Mouse (Mus musculus): ENCODE measurements around the gene Siah2.

The Siah2 gene

DNA sequence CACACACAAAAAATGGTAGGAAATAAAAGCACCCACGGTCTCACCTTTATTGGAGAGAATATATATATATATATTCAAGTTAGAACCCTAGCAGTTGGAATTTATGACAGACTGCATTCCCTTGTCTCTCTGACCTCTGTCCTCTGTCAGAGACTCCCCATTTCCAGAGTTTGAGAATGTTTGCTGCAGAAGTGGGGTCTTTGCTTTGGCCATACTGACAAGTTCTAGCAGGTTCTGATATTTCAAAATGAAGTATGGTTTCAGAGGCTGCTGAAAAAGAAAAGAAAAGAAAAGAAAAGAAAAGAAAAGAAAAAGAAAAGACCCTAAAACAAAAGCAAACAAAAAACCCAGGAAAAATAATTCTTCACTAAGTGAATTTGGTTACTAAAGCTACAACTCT, 2.8 kb upstream of the Siah2 start:
- no peak for DNase-seq (ENCODE audit: low spot score in 2 of 2)

DNA sequence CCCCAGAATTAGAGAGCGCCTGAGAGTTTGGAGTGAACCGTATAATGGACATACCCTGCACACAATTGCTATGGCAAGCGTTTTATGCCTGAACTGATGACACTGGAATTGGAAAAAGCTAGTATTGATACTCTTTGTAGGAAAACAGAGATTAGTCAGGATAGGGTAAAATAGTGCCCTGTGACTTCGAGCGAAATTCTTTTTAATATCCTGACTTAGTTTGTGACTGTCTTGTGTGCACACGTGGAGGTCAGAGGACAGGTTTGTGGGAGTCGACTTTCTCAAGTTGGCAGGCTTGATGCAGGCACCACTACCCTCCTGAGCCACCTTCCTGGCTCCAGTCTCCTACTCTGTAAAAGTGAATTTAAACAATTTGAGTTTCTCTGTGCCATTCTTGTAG, 1.1 kb upstream of the Siah2 start:
- no peak for DNase-seq (ENCODE audit: low spot score in 2 of 2)

DNA sequence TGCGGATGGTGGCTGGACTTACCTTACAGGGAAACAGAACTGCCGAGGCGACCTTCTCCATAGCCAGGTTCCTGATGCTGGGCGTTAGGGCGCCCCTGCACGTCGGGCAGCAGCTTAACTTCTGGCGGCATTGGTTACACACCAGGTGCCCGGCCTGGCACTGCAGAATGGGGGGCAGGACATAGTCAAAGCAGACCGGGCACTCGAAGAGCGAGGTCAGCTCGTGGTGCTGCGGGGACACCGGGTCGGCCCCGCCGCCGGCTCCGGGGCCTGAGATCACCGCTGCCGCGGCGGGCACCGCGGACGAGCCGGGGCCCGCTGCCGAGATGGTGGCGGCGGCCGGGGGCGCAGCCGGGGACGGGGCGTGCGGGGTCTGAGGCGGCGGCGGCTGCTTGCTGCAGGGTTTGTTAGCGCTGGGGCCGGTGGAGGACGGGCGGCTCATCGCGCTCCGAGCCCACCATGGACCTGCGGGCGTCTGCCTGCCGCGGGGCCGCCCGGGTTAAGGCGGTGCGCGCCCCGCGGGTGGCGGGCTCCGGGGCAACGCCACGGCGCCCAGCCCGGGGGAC, 743 bp downstream of the Siah2 start:
- peak in 1 of 2 experiments; percentile 54 for DNase-seq (ENCODE audit: low spot score in 2 of 2)

DNA sequence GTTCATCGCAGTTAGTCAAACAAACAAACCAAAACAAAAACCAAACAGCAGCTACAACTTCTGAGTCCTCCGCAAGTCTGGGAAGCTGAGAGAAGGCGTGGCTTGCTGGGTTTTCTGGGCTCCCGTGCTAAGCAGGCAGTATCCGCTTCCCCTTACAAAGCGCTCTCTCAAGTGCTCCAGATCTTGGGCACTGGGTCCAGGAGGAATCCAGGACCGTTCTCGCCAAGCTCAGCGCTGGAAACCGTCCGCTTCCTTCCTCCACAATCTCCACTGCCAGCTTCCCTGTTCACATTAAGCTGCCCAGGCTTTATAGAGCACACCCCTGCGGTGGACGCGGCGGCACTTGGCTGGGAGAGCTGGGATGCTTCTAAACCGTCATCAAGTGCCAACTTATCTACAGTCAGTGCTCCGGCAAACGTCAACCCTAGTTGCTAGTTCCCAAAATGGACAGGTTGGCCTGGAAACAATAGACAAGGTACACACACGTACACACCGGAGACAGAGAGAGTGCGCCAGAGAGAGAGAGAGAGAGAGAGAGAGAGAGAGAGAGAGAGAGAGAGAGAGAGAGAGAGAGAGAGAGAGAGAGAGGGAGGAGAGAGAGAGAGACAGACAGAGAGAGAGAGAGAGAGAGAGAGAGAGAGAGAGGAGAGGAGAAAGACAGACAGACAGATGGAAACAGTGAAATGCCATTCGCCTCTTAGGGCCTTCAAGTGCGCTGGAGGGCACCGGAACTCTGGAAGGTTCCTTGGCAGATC, 1.4 kb downstream of the Siah2 start:
- peak in 1 of 2 experiments; percentile 56 for DNase-seq (ENCODE audit: low spot score in 2 of 2)

DNA sequence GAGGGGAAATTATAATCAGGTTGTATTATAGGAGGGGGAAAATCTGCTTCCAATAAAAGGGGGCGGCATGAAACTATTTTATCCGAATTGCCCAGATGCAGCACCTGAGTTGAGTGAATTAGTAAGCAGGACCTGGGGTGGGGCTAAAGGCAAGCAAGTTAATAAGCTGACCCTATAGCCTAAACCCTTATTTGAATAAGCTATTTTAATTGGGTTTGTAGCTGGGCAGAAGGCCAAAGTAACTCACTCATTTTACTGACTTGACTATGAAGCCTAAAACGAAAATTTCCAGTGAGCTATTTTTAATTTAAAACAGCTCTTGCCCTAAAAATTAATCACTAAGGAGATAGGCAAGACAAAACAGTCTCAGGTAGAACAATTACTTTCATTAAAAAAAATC, 2.5 kb downstream of the Siah2 start:
- DNase-seq (ENCODE audit: low spot score in 2 of 2): no peak

DNA sequence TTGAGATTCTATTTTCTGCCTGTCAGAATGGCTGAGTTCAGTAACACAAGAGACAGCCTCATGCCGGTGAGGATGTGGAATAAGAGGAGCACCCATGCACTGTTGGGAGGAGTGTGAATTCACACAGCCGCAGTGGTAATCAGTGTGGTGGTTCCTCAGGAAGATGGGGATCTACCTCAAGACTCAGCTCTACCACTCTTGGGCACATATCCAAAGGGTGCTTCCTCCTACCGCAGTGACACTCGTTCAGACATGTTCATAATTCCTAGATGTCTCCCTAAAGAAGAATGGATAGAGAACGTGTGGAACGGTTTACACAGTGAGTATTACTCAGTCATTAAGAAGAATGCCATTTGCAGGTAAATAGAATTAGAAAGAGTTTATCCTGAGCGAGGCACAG, 3.1 kb downstream of the Siah2 start:
- no peak for DNase-seq (ENCODE audit: low spot score in 2 of 2)

DNA sequence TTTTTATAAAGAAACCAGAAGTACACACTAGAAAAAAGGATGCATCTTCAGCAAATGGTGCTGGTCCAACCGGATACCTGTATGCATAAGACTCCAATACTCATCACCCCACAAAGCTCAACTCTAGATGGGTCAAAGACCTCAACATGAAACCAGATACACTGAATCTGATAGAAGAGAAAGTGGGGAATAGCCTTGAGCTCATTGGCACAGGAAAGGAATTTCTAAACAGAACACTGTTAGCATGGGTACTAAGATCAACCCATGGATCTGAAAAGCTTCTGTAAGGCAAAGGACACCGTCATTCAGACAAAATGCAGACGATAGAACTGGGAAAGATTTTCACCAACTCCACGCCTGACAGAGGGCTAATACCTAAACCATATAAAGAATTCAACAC, 3.6 kb downstream of the Siah2 start:
- DNase-seq (ENCODE audit: low spot score in 2 of 2): no peak

DNA sequence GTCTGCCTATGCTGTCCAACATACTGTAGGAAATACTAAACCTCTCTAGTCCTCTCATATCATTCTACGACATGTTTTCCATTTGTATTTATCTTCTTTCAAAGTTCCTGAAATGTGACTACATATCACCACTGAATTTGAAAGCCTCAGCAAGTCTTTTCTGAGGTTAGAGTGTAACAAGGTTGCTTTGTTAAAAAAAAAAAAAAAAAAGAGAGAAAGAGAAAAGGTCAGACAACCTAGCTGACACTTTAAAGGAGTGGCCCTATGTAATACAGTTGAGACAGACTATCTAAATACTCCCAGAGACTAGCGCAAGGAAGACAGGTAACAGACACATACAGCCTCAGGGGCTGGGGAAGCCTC, 5.3 kb downstream of the Siah2 start:
- no peak for DNase-seq (ENCODE audit: low spot score in 2 of 2)

DNA sequence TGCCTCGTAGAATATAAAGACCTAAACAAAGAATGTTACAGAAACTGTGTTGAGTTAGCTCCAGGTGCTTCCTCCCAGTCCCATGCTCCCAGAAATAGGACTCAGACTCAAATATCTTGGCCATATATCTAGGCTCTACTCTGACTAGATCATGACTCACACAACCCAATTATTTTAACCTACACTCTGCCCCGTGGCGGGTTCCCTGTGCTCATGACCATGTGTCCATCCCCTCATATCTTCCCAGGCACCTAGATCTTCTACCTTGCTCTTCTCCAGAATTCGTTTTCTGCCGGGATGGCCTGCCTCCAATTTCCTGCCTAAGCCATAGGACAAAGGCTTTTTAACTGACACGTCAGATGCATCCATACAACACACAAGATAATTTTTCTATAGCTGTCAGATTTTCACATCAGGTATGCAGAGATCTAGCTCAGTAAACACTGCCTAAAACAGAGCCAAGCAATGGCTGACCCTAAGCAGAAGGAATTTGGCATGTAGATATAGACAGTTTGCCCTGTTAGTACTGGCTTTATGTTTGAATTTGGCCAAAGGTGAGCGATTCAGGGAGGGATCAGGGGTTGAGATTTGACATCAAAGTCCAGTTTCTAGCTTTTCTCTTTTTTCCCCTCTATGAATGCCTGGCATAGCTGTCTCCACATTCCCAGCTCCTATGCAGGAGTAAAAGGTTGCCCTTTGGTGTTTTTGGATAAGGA, 5.8 kb downstream of the Siah2 start:
- no peak for DNase-seq (ENCODE audit: low spot score in 2 of 2)

DNA sequence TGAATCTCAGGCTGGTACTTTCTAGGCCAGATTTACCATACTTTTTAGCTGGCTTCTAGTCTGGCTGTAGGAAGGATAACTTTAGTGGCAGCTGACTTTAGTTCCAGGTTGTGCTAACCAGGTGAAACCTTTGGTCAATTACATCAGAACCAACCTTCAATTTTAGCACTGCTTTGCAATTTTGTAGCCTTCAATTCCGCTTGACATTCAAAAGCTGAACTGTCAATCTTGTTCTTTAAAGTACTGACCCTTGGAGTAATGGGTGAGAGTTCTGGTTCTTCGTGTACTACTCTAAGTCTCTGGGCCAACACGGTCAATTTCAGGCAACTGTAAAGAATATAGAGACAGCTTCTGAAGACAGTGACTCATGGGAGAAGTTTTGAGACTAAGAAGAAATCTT, 6.8 kb downstream of the Siah2 start:
- no peak for DNase-seq (ENCODE audit: low spot score in 2 of 2)

DNA sequence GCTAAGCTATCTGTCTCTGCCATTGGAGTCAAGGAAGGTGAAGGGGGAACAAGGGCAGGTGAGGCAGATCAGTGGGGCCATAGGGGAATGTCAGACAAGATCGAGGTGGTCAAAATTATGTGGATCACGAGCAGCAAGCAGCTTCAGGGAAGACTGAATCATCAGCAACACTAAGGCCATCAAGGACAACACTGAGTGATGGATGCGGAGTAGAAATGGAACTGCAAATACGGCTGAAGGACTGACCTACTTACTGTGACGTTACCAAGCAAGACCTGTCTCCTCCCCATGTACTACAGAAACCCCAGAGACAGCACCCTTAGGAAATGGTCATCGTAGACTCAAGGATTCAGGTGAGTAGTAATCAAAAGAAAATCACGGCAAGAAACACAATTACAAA, 8.9 kb downstream of the Siah2 start:
- DNase-seq (ENCODE audit: low spot score in 2 of 2): no peak

DNA sequence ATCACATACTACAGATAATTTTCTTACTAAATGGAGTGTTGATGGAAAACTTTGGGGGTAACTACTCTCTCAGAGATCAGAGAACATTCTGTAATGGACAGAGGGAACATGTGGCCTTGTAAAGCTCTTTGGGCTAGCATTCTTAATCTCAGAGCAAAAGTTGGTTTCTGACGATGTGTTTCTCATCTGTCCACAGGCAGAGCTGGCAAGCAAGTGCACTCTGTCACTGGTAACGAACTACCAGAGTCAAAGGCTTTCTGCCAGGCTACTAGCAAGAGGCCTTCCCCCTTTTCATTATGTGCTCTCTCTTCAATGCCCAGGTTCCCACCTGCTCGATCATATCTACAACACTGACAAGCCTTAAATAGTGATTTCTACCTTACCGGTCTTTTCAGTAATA, 9.9 kb downstream of the Siah2 start:
- DNase-seq (ENCODE audit: low spot score in 2 of 2): no peak

DNA sequence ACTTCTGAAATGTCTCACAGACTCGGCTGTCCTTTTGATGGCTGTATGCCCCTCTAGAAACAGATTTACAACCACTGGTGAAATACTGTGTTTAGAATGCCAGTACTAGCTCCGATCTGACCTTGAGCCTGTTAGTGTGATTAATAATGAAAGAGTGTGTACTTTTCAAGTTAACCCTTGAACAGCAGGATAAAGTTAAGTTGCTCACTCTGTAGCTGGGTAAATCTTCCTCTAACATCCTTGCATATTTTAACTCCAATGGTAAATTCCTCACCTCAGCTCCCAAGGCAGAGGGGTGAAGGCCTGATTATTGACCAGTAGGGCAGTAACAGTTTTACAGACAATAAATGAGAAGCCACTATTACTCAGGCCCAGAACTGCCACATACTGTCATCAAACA, 10.4 kb downstream of the Siah2 start:
- no peak for DNase-seq (ENCODE audit: low spot score in 2 of 2)

DNA sequence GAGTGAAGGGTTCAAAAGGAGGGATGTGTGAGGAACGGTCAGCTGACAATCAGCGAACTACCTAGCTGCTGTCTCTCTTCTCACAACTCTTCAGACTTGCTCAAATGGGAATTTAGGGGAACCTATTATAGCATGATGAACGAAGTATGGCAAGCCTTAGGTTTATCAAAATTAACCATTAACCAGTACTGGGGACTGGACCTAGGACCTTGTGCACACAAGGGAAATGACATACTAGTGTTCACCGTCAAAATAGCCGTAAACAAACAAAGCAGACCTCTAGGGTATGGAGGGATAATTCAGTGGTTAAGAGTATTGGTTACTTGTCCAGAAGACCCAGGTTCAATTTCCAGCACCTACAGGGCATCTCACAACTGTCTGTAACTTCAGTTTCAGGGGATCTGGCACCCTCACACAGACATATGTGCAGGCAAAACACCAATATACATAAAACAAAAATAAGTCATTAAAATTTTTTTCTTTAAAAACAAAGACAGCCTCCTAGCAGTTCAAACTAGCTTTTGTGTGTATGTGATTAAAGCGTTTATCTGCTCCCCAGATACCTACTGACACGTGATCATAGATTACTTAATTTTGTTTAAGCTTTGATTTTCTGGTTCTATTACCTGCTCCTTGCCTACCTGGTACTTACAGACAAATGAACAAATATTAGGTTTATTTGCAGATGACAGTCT, 11.1 kb downstream of the Siah2 start:
- no peak for DNase-seq (ENCODE audit: low spot score in 2 of 2)

DNA sequence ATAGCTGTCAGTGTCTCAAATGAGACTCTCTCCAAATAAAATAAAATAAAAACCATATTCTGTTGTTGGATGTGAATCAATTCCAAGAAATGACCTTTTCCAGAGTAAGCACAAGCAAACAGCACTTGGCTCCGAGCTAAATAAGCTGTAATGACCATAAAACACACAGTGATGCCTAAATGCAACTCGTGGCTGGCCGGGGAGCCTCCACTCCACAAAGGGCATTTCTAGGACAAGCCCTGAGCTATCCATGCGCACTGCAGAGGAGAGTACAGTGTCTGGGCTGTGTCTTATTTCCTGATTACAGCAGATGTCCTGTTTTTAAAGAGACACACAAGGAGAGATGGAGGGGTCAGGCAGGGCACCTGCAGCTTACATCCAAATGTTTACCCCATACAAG, 12.2 kb downstream of the Siah2 start:
- DNase-seq (ENCODE audit: low spot score in 2 of 2): no peak

DNA sequence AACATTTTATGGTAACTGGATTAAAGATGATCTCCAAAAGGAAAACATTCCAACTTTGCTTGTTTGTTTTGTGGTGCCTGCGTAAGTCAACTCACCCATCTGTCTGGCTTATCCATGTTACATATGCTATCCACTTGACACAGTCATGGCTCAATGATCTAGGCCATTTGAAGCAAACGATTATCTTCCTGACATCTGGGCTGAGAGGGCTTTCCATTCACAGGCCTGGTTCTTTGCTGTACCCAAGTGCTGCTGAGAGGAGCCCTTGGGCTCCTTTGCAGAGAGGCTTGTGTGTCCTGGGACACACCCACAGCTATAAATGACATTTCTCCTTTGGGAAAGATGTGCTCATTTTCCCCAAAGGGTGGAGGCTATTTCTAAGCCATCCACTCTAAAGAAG, 13.3 kb downstream of the Siah2 start:
- no peak for DNase-seq (ENCODE audit: low spot score in 2 of 2)

DNA sequence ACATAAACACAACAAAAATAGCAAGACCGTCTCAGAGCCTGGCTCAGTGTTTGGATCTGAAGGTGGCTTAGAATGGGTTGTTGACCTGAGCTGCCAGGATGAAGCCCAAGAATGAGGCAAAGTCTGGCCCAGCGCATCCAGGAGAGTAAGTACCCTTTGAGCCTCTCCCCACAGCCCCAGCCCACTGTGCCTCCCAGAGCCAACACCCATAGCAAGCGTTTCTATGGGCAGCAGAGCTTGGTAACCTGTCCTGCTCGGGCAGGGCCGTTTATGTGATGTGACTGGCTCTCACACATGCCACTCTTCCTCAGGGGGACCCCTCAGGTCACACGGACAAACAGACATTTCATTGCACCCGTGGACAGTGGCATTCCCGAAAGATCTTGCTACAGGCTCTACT, 13.8 kb downstream of the Siah2 start:
- DNase-seq (ENCODE audit: low spot score in 2 of 2): no peak

DNA sequence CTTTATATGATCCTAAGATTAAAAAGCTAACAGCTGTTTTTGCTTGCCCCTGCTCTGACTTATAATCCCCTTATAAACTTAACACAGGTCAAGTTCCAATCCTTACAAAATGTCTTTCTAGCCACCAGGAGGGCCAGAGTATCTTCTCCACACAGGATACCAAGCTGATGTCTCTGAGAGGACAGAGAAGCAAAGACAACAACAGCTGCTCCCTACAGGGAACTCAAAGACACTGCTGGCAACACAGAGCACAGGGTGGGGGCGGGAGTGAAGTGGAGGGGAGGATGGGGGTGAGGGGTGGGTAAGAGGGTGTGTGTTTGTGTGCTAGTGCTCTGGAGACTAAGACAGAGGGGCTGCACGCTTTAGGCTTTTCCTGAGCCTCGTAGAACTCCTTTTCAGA, 14.6 kb downstream of the Siah2 start:
- DNase-seq (ENCODE audit: low spot score in 2 of 2): no peak

DNA sequence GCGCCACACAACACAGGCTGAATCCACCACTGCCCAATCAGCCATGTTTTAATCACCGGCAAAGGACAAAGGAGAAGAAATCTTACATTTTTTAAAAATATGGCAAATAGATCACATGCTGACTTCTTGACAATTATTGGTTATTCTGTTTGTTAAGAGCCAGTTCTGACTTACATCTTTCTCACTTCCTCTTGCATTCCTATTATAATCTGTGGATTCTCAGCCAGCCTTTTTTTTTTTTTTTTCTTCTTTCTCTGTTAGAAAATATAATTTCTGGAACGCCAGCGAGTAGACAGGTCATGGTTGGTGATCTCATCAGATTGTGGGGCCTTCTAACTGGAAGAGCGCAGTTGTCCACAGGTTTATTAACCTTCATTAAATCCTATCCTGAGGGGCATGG, 18.9 kb downstream of the Siah2 start:
- DNase-seq (ENCODE audit: low spot score in 2 of 2): no peak

DNA sequence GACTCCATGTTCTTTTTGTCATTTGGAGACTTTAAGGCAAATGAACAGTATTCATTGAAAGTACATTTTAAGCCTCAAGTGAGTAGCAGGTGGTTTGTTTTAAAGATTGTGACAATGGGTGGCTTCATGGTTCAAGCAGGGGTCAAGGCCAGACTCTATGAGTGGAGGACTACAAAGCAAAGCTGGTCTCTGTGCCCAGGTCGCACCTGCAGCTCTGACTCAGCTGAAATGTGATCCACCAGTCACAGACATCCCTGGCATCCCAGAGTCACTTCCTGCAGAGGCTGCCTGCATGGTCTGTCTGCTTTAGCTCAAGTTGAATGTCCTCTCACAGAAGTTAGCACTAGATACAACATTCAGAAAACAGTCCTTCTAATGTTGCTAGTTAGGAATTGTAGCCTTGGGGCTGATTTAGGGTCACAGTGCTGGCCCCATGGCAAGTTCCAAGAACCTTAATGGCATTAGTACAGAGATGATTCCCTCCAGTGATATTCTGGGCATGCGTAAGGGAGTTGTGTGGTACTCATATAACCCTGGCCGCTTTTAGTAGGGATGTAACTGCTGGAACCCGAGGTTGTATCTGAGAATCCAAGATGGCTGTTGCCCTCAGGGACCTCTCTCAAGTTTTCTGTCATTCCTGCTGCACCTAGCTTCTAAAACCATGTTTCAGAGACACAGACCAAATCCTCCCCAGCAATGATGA, 19.6 kb downstream of the Siah2 start:
- no peak for DNase-seq (ENCODE audit: low spot score in 2 of 2)

DNA sequence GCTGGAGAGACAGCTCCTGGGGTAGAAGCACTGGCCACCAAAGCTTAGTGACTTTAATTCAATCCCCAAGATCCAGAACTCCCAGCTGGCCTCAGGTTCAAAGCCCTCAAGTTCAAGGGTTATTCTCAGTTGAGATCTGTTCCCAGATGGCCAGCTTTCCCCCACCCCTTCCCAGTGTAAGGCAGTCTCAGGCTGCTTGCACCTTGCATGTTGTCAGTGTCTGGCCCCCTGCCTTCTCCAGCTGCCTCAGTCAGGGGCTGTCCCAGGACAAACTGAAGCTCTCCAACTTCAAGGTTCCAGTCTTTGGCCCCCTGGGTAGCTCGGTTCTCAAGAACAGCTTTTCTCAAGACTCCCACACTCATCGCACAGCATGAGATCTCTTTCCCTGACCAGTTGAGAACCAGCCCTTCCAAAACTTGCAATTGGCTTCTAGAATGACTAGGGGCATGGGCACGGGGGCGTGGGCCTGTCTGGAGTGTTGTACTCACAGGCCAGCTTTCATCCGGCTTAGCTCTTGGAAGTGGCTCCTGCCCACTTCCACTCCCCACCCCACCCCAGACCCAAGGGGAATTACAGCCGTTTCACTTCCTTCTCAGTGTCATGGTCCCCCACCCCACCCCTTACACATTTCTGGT, 20.5 kb downstream of the Siah2 start:
- no peak for DNase-seq (ENCODE audit: low spot score in 2 of 2)

DNA sequence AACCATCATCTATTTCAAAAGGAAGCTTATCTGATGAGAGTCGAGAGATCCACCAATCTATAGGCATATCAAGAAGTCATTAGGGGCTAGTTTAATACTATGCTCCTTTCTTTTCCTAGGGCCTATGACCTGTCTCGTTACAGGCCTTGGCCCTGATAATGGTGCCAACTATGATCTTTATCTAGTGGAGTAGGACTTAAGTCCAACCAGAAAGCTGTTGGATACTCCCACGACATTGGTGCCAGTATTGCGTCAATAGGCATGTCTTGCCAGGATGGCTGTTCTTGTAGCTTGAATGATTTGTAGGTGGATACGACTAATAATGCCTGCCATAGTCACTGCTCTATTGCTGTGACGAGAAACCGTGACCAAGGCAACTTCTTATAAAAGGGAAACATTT, 28.2 kb downstream of the Siah2 start:
- DNase-seq (ENCODE audit: low spot score in 2 of 2): no peak

Data from left cerebral cortex, adult 9 months (tissue).